Mouse (Mus musculus): Measurements from ENCODE around the gene Snrk. TPM values are rescaled to one million over a fixed set of nuclear protein-coding genes. Genes with fewer than 3 reads are reported as not detected.

Gene Snrk
- total and polyA plus RNA-seq, 3 experiments: 9.1 to 446 (median 10.7) TPM

GRCm38 (mm10) chr9:122104285-122104829 lies 12.7 kb upstream of the Snrk start:
- DNase-seq (ENCODE audit: low read depth, low spot score): no peak
- H3K4me1 ChIP-seq (ENCODE audit: control insufficient read depth in 1 of 2, insufficient read depth in 2 of 2, low read length in 2 of 2): 0 out of 4 replicates have a peak, but pooled peaks cover 0 to 5% of the 10 kb centered on the region in 2 experiments
- no peak overlapping the region for H3K4me3 ChIP-seq (ENCODE audit: control insufficient read depth in 1 of 2, insufficient read depth in 1 of 2, low read depth in 2 of 2, low read length in 2 of 2)
- H3K79me2 ChIP-seq (ENCODE audit: control insufficient read depth, insufficient read depth, low read length, poor library complexity): no peaks in the 10 kb centered on the region
- no peak for TF ChIP-seq GABPA (IDR thresholded peaks at IDR 0.05; ENCODE audit: low read depth, low read length)
- no peak for TF ChIP-seq RCOR1 (IDR thresholded peaks at IDR 0.05; ENCODE audit: low read depth, low read length)
- TF ChIP-seq MAX (IDR thresholded peaks at IDR 0.05; ENCODE audit: low read length): no peak
- no peak for TF ChIP-seq TBP (IDR thresholded peaks at IDR 0.05; ENCODE audit: low read depth, low read length)
- TF ChIP-seq GATA1 (IDR thresholded peaks at IDR 0.05; ENCODE audit: low read depth, low read length): no peak
- TF ChIP-seq JUND (IDR thresholded peaks at IDR 0.05; ENCODE audit: low read depth, low read length): no peak
- no peak for TF ChIP-seq ETS1 (IDR thresholded peaks at IDR 0.05; ENCODE audit: low read depth, low read length)
- TF ChIP-seq SMC3 (IDR thresholded peaks at IDR 0.05; ENCODE audit: low read depth, low read length): no peak
- TF ChIP-seq POLR2AphosphoS2 (IDR thresholded peaks at IDR 0.05; ENCODE audit: low read length): no peak
- no peak for TF ChIP-seq TAL1 (IDR thresholded peaks at IDR 0.05; ENCODE audit: low read length)
- no peaks in the 10 kb centered on the region for H3K27me3 ChIP-seq (ENCODE audit: control insufficient read depth in 1 of 2, insufficient read depth in 2 of 2, low read length in 2 of 2)
- H3K27ac ChIP-seq (ENCODE audit: control insufficient read depth, low read depth, low read length): no peak overlapping the region
- no peaks in the 10 kb centered on the region for H3K9me3 ChIP-seq (replicated peaks; ENCODE audit: insufficient read depth, low read length)
- peaks cover 0 to 4% of the 10 kb centered on the region in 2 experiments; a peak in 1 of 4 replicates for H3K36me3 ChIP-seq (ENCODE audit: control insufficient read depth in 1 of 2, insufficient read depth in 2 of 2, low read length in 2 of 2)
- H3K9ac ChIP-seq (ENCODE audit: control insufficient read depth, low read depth, low read length, poor library complexity, severe bottlenecking): no peak overlapping the region

GRCm38 (mm10) chr9:122107701-122108375 lies 9.2 kb upstream of the Snrk start:
- Histone ChIP-seq H3K36me3 (ENCODE audit: control insufficient read depth in 1 of 2, insufficient read depth in 2 of 2, low read length in 2 of 2) (peaks cover 0 to 4% of the 10 kb centered on the region in 2 experiments; a peak in 1 of 4 replicates), H3K9ac (ENCODE audit: control insufficient read depth, low read depth, low read length, poor library complexity, severe bottlenecking) (no peak overlapping the region), H3K27me3 (ENCODE audit: control insufficient read depth in 1 of 2, insufficient read depth in 2 of 2, low read length in 2 of 2) (no peaks in the 10 kb centered on the region; a peak in 1 of 4 replicates), H3K79me2 (ENCODE audit: control insufficient read depth, insufficient read depth, low read length, poor library complexity) (no peaks in the 10 kb centered on the region), H3K27ac (ENCODE audit: control insufficient read depth, low read depth, low read length) (no peak overlapping the region), H3K4me3 (ENCODE audit: control insufficient read depth in 1 of 2, insufficient read depth in 1 of 2, low read depth in 2 of 2, low read length in 2 of 2) (no peak overlapping the region), H3K9me3 (replicated peaks; ENCODE audit: insufficient read depth, low read length) (no peaks in the 10 kb centered on the region), H3K4me1 (ENCODE audit: control insufficient read depth in 1 of 2, insufficient read depth in 2 of 2, low read length in 2 of 2) (0 out of 4 replicates have a peak, but pooled peaks cover 0 to 5% of the 10 kb centered on the region in 2 experiments)
- TF ChIP-seq ZKSCAN1 (IDR thresholded peaks at IDR 0.05; ENCODE audit: low read depth, low read length): no peak
- no peak for TF ChIP-seq MYC (IDR thresholded peaks at IDR 0.05; ENCODE audit: low read depth, low read length)
- no peak for TF ChIP-seq NRF1 (IDR thresholded peaks at IDR 0.05; ENCODE audit: insufficient read depth, low read depth, low read length, poor library complexity, severe bottlenecking)
- TF ChIP-seq MAZ (IDR thresholded peaks at IDR 0.05; ENCODE audit: low read depth, low read length): no peak
- no peak for TF ChIP-seq RCOR1 (IDR thresholded peaks at IDR 0.05; ENCODE audit: low read depth, low read length)
- TF ChIP-seq USF1 (IDR thresholded peaks at IDR 0.05; ENCODE audit: low read depth, low read length): no peak
- no peak for TF ChIP-seq KAT2A (conservative IDR thresholded peaks at IDR 0.05; ENCODE audit: low read depth, low read length)
- no peak for TF ChIP-seq GATA1 (IDR thresholded peaks at IDR 0.05; ENCODE audit: low read depth, low read length)
- TF ChIP-seq UBTF (IDR thresholded peaks at IDR 0.05; ENCODE audit: borderline replicate concordance, insufficient read depth, low read depth, low read length): no peak
- no peak for TF ChIP-seq BHLHE40 (IDR thresholded peaks at IDR 0.05; ENCODE audit: borderline replicate concordance, low read depth, low read length)
- TF ChIP-seq HCFC1 (IDR thresholded peaks at IDR 0.05; ENCODE audit: low read depth, low read length): no peak
- TF ChIP-seq NELFE (IDR thresholded peaks at IDR 0.05; ENCODE audit: low read depth, low read length): no peak
- TF ChIP-seq SIN3A (IDR thresholded peaks at IDR 0.05; ENCODE audit: low read length): no peak
- no peak for TF ChIP-seq ELF1 (IDR thresholded peaks at IDR 0.05; ENCODE audit: low read depth, low read length)
- DNase-seq (ENCODE audit: low read depth, low spot score): no peak
